Mouse (Mus musculus): Measurements from ENCODE around the gene Neurl4. TPM values are rescaled to one million over a fixed set of nuclear protein-coding genes. Genes with fewer than 3 reads are reported as not detected.

Gene Neurl4
- polyA plus RNA-seq, 2 experiments: 2.5 to 20.5 TPM

- WGBS (ENCODE audit: insufficient replicate concordance): 1% methylated on average over 34 of the region's 34 CpGs
Measured at GRCm38 (mm10) chr11:69948066-69948762, 47.3 kb downstream of the Neurl4 start, which contains the start of gene Slc2a4. Gene Slc2a4, minus strand, starts transcription at chr11:69948188.

GRCm38 (mm10) chr11:69948763-69949150 is 47.9 kb downstream of the Neurl4 start:
- Histone ChIP-seq H3K27me3 (ENCODE audit: control insufficient read depth, insufficient read depth, low read length) (no peaks in the 10 kb centered on the region; the same call in 1 of the 2 replicates), H3K36me3 (replicated peaks; ENCODE audit: control insufficient read depth, insufficient read depth, low read depth) (peaks cover 21% of the 10 kb centered on the region), H3K9ac (replicated peaks) (peak overlapping the region; percentile 72), H3K9me3 (ENCODE audit: control insufficient read depth, low read length) (no peaks in the 10 kb centered on the region), H3K27ac (peak overlapping the region; percentile 77), H3K4me3 (ENCODE audit: insufficient read depth in 1 of 2, low read depth in 2 of 2, low read length in 2 of 2) (peak overlapping the region; percentile 63 to 88), H3K4me2 (ENCODE audit: low read depth) (peak overlapping the region; percentile 83), H3K4me1 (replicated peaks; ENCODE audit: control insufficient read depth in 2 of 2, insufficient read depth in 2 of 2, low read length in 1 of 2) (peaks cover 20 to 27% of the 10 kb centered on the region in 2 experiments)
- TF ChIP-seq EP300 (IDR thresholded peaks at IDR 0.05; ENCODE audit: low read depth) (no peak), CTCF (IDR thresholded peaks at IDR 0.05; ENCODE audit: low read depth) (peak; percentile 99)
- DNase-seq (ENCODE audit: low read depth in 3 of 3, low spot score in 3 of 3) (peak; percentile 78 to 84 (median 79)), ATAC-seq (ENCODE audit: insufficient read depth) (peak; percentile 33)
- 2% methylated on average over 14 of the region's 14 CpGs for WGBS (ENCODE audit: insufficient replicate concordance)

More at GRCm38 (mm10) chr11:69948066-69948762, 47.3 kb downstream of the Neurl4 start, which contains the start of gene Slc2a4:
- no peak for TF ChIP-seq EP300 (IDR thresholded peaks at IDR 0.05; ENCODE audit: low read depth)
- no peak for TF ChIP-seq CTCF (IDR thresholded peaks at IDR 0.05; ENCODE audit: low read depth)
- Histone ChIP-seq H3K4me1 (replicated peaks; ENCODE audit: control insufficient read depth in 2 of 2, insufficient read depth in 2 of 2, low read length in 1 of 2) (peaks cover 20 to 27% of the 10 kb centered on the region in 2 experiments), H3K4me3 (ENCODE audit: insufficient read depth in 1 of 2, low read depth in 2 of 2, low read length in 2 of 2) (peak within 1 kb of the TSS; percentile 88 to 94), H3K4me2 (ENCODE audit: low read depth) (peak within 1 kb of the TSS; percentile 83), H3K36me3 (replicated peaks; ENCODE audit: control insufficient read depth, insufficient read depth, low read depth) (peaks cover 22% of the 10 kb centered on the region), H3K27ac (peak within 1 kb of the TSS; percentile 95), H3K27me3 (ENCODE audit: control insufficient read depth, insufficient read depth, low read length) (no peaks in the 10 kb centered on the region; the same call in 1 of the 2 replicates), H3K9me3 (ENCODE audit: control insufficient read depth, low read length) (no peaks in the 10 kb centered on the region), H3K9ac (replicated peaks) (peak within 1 kb of the TSS; percentile 96)
- DNase-seq (ENCODE audit: low read depth in 3 of 3, low spot score in 3 of 3) (peak; percentile 93 to 95 (median 93)), ATAC-seq (ENCODE audit: insufficient read depth) (peak; percentile 87)

- no peak overlapping the region for H3K27ac ChIP-seq
- peak; percentile 66 for TF ChIP-seq CTCF (IDR thresholded peaks at IDR 0.05; ENCODE audit: low read depth)
- TF ChIP-seq EP300 (IDR thresholded peaks at IDR 0.05; ENCODE audit: low read depth): no peak
- no peak for ATAC-seq (ENCODE audit: insufficient read depth)
- H3K27me3 ChIP-seq (ENCODE audit: control insufficient read depth, insufficient read depth, low read length): no peaks in the 10 kb centered on the region; the same call in 1 of the 2 replicates
- no peaks in the 10 kb centered on the region for H3K9me3 ChIP-seq (ENCODE audit: control insufficient read depth, low read length)
- H3K4me1 ChIP-seq (replicated peaks; ENCODE audit: control insufficient read depth in 2 of 2, insufficient read depth in 2 of 2, low read length in 1 of 2): peaks cover 11 to 19% of the 10 kb centered on the region in 2 experiments
- no peak overlapping the region for H3K4me3 ChIP-seq (ENCODE audit: insufficient read depth in 1 of 2, low read depth in 2 of 2, low read length in 2 of 2)
- DNase-seq (ENCODE audit: low read depth in 3 of 3, low spot score in 3 of 3): no peak
- no peak overlapping the region for H3K4me2 ChIP-seq (ENCODE audit: low read depth)
- no peaks in the 10 kb centered on the region for H3K36me3 ChIP-seq (replicated peaks; ENCODE audit: control insufficient read depth, insufficient read depth, low read depth)
- H3K9ac ChIP-seq (replicated peaks): no peak overlapping the region
- 38% methylated on average over 4 of the region's 4 CpGs for WGBS (ENCODE audit: insufficient replicate concordance)
Measured at GRCm38 (mm10) chr11:69950807-69951459, 50.1 kb downstream of the Neurl4 start.

GRCm38 (mm10) chr11:69952274-69952673 is 51.4 kb downstream of the Neurl4 start:
- H3K27ac ChIP-seq: no peak overlapping the region
- H3K4me3 ChIP-seq (ENCODE audit: insufficient read depth in 1 of 2, low read depth in 2 of 2, low read length in 2 of 2): no peak overlapping the region
- TF ChIP-seq EP300 (IDR thresholded peaks at IDR 0.05; ENCODE audit: low read depth) (no peak), CTCF (IDR thresholded peaks at IDR 0.05; ENCODE audit: low read depth) (peak; percentile 46)
- no peak for DNase-seq (ENCODE audit: low read depth in 3 of 3, low spot score in 3 of 3)
- no peak for ATAC-seq (ENCODE audit: insufficient read depth)
- no peak overlapping the region for H3K9ac ChIP-seq (replicated peaks)
- no peaks in the 10 kb centered on the region for H3K9me3 ChIP-seq (ENCODE audit: control insufficient read depth, low read length)
- H3K27me3 ChIP-seq (ENCODE audit: control insufficient read depth, insufficient read depth, low read length): no peaks in the 10 kb centered on the region; the same call in 1 of the 2 replicates
- H3K4me2 ChIP-seq (ENCODE audit: low read depth): no peak overlapping the region
- H3K36me3 ChIP-seq (replicated peaks; ENCODE audit: control insufficient read depth, insufficient read depth, low read depth): no peaks in the 10 kb centered on the region
- peaks cover 8% of the 10 kb centered on the region in 2 experiments for H3K4me1 ChIP-seq (replicated peaks; ENCODE audit: control insufficient read depth in 2 of 2, insufficient read depth in 2 of 2, low read length in 1 of 2)
- WGBS (ENCODE audit: insufficient replicate concordance): 26% methylated on average over 1 of the region's 1 CpGs

All from liver, embryonic 14.5 days (tissue).